Mouse (Mus musculus) splenic B cell, adult 2 months (primary cell): ENCODE data around the gene Dcaf7.
"Not testable (repeated sequence)": the region's sequence is repeated elsewhere in the genome, so short reads cannot be mapped to it uniquely, and the experiment has no call there.

Experiments used
- DNase-seq: peaks from one replicate; pipeline ENCODE4 v3.0.0-alpha.2; 2011; ENCODE audit warnings: low read depth, low spot score
- H3K27me3 ChIP-seq: 2 replicates; pipeline ENCODE4 v1.6.1; 2012; ENCODE audit warnings: mild to moderate bottlenecking, low read length, moderate library complexity, mixed read lengths; ENCODE audit not compliant: control insufficient read depth, poor library complexity, insufficient read depth, severe bottlenecking
- H3K36me3 ChIP-seq: 2 replicates; pipeline ENCODE4 v1.6.1; 2012; ENCODE audit warnings: mild to moderate bottlenecking, low read length, moderate library complexity, mixed read lengths; ENCODE audit not compliant: control insufficient read depth, poor library complexity, insufficient read depth, severe bottlenecking

The Dcaf7 gene

GRCm38 (mm10) chr11:106026465-106027151, 10.1 kb upstream of the Dcaf7 start:
- 0 out of 2 replicates have a peak, but pooled peaks cover 2% of the 10 kb centered on the region for H3K36me3 ChIP-seq
- H3K27me3 ChIP-seq, result no peaks in the 10 kb centered on the region
- peak; percentile 83 for DNase-seq

DNA sequence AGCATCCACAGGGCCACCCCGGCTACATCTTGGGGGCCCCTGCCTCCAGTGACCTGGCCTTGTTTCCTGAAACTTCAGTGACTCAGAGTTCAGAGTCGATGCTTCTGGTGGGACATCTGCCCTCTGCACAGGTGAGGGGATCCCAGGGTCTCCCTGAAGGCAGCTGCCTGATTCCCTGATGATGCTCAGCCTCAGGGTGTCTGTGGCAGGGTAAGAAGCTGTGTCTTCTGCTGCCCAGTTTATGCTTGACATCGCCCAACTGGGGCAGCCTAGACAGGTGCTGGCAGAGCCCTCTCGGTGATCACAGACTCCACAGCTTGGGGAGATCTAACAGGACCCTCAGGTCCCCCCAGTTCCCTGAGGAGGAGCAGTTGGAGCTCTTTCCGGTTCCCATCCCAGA, 9.1 kb upstream of the Dcaf7 start:
- Histone ChIP-seq H3K27me3 (no peaks in the 10 kb centered on the region), H3K36me3 (0 out of 2 replicates have a peak, but pooled peaks cover 2% of the 10 kb centered on the region)
- DNase-seq, result no peak

GRCm38 (mm10) chr11:106032074-106032473, 4.6 kb upstream of the Dcaf7 start:
- H3K36me3 ChIP-seq, H3K27me3 ChIP-seq, DNase-seq: not testable (repeated sequence)

GRCm38 (mm10) chr11:106033491-106033919, 3.2 kb upstream of the Dcaf7 start:
- Histone ChIP-seq H3K36me3 (no peaks in the 10 kb centered on the region), H3K27me3 (no peaks in the 10 kb centered on the region)
- peak; percentile 83 for DNase-seq

DNA sequence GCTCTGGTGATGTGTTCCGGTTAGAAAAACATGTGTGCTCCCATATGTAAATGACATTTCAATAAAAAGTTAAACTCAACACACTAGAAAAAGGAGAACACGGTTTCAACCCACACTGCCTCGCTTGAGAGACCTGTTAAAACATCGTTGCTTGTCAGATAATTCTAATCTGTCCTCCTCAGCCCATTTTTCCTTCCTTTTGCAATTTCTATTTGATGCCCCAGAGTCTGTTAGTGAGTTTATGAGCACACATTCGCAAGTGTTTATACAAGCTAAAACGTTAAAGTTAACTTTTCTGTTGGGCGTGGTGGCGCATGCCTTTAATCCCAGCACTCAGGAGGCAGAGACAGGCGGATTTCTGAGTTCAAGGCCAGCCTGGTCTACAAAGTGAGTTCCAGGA, 1.7 kb upstream of the Dcaf7 start:
- no peaks in the 10 kb centered on the region for H3K36me3 ChIP-seq
- H3K27me3 ChIP-seq, result no peaks in the 10 kb centered on the region
- peak; percentile 38 for DNase-seq

DNA sequence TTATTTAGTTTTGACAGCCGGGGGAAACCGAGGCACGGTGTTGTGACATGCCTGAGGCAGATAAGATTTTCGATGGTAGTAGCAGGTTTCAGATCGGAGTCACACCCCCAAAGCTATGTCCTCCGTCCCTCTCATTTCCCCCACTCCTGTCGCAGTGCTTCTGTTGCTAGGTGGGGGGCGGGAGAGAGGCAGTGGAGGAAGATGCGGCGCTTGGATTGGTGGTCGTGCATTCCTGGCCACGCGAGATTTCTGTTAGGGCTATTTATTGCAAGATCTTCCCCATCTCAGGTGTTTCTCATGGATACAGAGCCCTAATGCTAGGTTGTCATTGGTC, 713 bp downstream of the Dcaf7 start:
- DNase-seq, result peak; percentile 48
- H3K36me3 ChIP-seq, result 0 out of 2 replicates have a peak, but pooled peaks cover 2% of the 10 kb centered on the region
- no peaks in the 10 kb centered on the region for H3K27me3 ChIP-seq

GRCm38 (mm10) chr11:106044349-106044748, 7.7 kb downstream of the Dcaf7 start:
- Histone ChIP-seq H3K27me3 (no peaks in the 10 kb centered on the region), H3K36me3 (peaks cover 7% of the 10 kb centered on the region)
- no peak for DNase-seq

GRCm38 (mm10) chr11:106045256-106045655, 8.6 kb downstream of the Dcaf7 start:
- Histone ChIP-seq H3K27me3 (no peaks in the 10 kb centered on the region), H3K36me3 (peaks cover 8% of the 10 kb centered on the region)
- no peak for DNase-seq

GRCm38 (mm10) chr11:106045780-106046179, 9.1 kb downstream of the Dcaf7 start:
- Histone ChIP-seq H3K27me3 (no peaks in the 10 kb centered on the region), H3K36me3 (peaks cover 8% of the 10 kb centered on the region)
- DNase-seq, result peak; percentile 23

- DNase-seq, result no peak
- Histone ChIP-seq H3K27me3 (no peaks in the 10 kb centered on the region), H3K36me3 (peaks cover 8% of the 10 kb centered on the region)
Observed at GRCm38 (mm10) chr11:106046584-106046983, 9.9 kb downstream of the Dcaf7 start.

DNA sequence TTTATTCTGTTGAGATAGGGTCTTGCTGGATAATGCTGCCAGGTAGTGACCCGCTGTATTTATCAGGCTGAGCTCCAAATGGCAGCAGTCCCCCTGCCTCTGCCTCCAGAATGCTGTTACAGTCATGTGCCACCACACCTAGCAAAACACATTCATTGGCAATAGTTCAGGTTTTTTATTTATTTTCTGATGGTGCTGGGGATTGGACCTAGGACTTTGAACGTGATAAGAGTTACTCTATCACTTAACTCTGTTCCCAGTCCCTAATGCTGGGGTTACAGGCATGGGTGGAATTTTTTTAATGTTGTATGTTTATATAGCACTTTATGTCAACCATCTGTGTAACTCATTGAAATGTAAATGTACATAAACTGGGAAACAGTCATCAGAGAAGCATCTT, 17.2 kb downstream of the Dcaf7 start:
- no peak for DNase-seq
- Histone ChIP-seq H3K27me3 (no peaks in the 10 kb centered on the region), H3K36me3 (peaks cover 13% of the 10 kb centered on the region)

- DNase-seq, result no peak
- no peaks in the 10 kb centered on the region for H3K27me3 ChIP-seq
- H3K36me3 ChIP-seq, result peaks cover 12% of the 10 kb centered on the region
Observed at GRCm38 (mm10) chr11:106054600-106054999, 17.9 kb downstream of the Dcaf7 start.

DNA sequence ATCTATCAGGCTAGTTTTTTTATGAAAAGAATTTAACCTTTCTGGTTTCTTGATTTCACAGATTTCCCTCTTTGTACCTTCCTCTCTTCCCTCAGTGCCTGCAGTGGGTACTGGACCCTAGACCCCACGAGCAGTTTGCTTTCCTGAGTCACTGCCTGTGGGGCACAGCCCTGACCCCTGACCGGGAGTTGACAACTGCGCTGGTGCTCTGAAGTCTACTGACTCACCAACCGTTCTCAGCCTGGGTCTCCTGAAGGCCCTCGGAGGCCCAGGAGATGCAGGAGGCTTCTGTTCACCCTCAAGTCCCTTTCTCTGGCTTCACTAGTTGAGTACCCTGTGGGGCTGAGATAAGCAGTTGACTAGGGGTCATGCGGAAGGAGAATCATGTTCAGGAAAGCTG, 18.7 kb downstream of the Dcaf7 start:
- no peak for DNase-seq
- Histone ChIP-seq H3K36me3 (peaks cover 12% of the 10 kb centered on the region), H3K27me3 (no peaks in the 10 kb centered on the region)

- peaks cover 12% of the 10 kb centered on the region for H3K36me3 ChIP-seq
- H3K27me3 ChIP-seq, result no peaks in the 10 kb centered on the region
- DNase-seq, result no peak
Observed at GRCm38 (mm10) chr11:106056819-106057491, 20.3 kb downstream of the Dcaf7 start.

GRCm38 (mm10) chr11:106058020-106058419, 21.3 kb downstream of the Dcaf7 start:
- no peak for DNase-seq
- H3K36me3 ChIP-seq, result peaks cover 10% of the 10 kb centered on the region

More at GRCm38 (mm10) chr11:106058020-106058419, 21.3 kb downstream of the Dcaf7 start:
- H3K27me3 ChIP-seq, result no peaks in the 10 kb centered on the region
